Mouse (Mus musculus) hindbrain, embryonic 12.5 days (tissue): ENCODE measurements around the gene Agr3. TPM values are rescaled to one million over a fixed set of nuclear protein-coding genes. Genes with fewer than 3 reads are reported as not detected.

Experiments used
- ATAC-seq: fragments of 200-750 bp; cut with Nextera tagmentation; 2 replicates; pipeline ENCODE4 v1.8.0; 2017; ENCODE audit warnings: moderate TSS enrichment; ENCODE audit not compliant: low FRiP score
- H3K27ac ChIP-seq: fragments of 300-500 bp; sonication (generic); 2 replicates; pipeline ENCODE4 v1.5.1; 2016; ENCODE audit warnings: mild to moderate bottlenecking
- H3K27me3 ChIP-seq: fragments of 300-500 bp; sonication (generic); 2 replicates; pipeline ENCODE4 v1.6.1; 2016; ENCODE audit warnings: mild to moderate bottlenecking
- H3K36me3 ChIP-seq: fragments of 300-500 bp; sonication (generic); 2 replicates; pipeline ENCODE4 v1.6.1; 2016; ENCODE audit warnings: mild to moderate bottlenecking
- H3K4me1 ChIP-seq: fragments of 300-500 bp; sonication (generic); 2 replicates; pipeline ENCODE4 v1.6.1; 2016
- H3K4me2 ChIP-seq: fragments of 300-500 bp; sonication (generic); replicated peaks from 2 replicates; pipeline ENCODE4 v1.6.1; 2016; ENCODE audit warnings: mild to moderate bottlenecking
- H3K4me3 ChIP-seq: fragments of 300-500 bp; sonication (generic); 2 replicates; pipeline ENCODE4 v1.5.1; 2016; ENCODE audit warnings: mild to moderate bottlenecking
- H3K9ac ChIP-seq: fragments of 300-500 bp; sonication (generic); 2 replicates; pipeline ENCODE4 v1.6.1; 2016; ENCODE audit warnings: mild to moderate bottlenecking, moderate library complexity
- H3K9me3 ChIP-seq: fragments of 300-500 bp; sonication (generic); replicated peaks from 2 replicates; pipeline ENCODE4 v1.6.1; 2016; ENCODE audit warnings: mild to moderate bottlenecking
- WGBS: fragments of 180-500 bp; shearing (Covaris S2); methylation state at CpG from one replicate; pipeline ENCODE4 v1.1.7; 2016; 5-methylcytosine and 5-hydroxymethylcytosine counted together
- polyA plus RNA-seq: library from polyadenylated mRNA; unstranded; fragments of >200 nt; fragmentation: Nextera tagmentation; extraction: Ambion mirVana; gene quantifications from 2 replicates; pipeline ENCODE4 v1.2.1, GENCODE M21; 2016

The Agr3 gene
- polyA plus RNA-seq, 1 experiment from 2014 or later, result not detected

- H3K4me1 ChIP-seq, result no peaks in the 10 kb centered on the region
- H3K4me2 ChIP-seq, result no peak overlapping the region
- no peak for ATAC-seq
- no peaks in the 10 kb centered on the region for H3K9me3 ChIP-seq
- no peak overlapping the region for H3K4me3 ChIP-seq
- no peak overlapping the region for H3K9ac ChIP-seq
- H3K27me3 ChIP-seq, result no peaks in the 10 kb centered on the region
- H3K27ac ChIP-seq, result no peak overlapping the region
- no peaks in the 10 kb centered on the region for H3K36me3 ChIP-seq
Observed at GRCm38 (mm10) chr12:35932816-35933215, 7.4 kb downstream of the Agr3 start.

GRCm38 (mm10) chr12:35951757-35952156, 26.3 kb downstream of the Agr3 start:
- Histone ChIP-seq H3K27me3 (no peaks in the 10 kb centered on the region), H3K9me3 (no peaks in the 10 kb centered on the region), H3K4me3 (no peak overlapping the region), H3K9ac (no peak overlapping the region), H3K27ac (no peak overlapping the region), H3K36me3 (no peaks in the 10 kb centered on the region), H3K4me2 (no peak overlapping the region), H3K4me1 (no peaks in the 10 kb centered on the region)
- no peak for ATAC-seq
- WGBS, result 67% methylated on average over 1 of the region's 1 CpGs

GRCm38 (mm10) chr12:35957235-35957634, 31.8 kb downstream of the Agr3 start:
- no peaks in the 10 kb centered on the region for H3K36me3 ChIP-seq
- WGBS, result 91% methylated on average over 2 of the region's 2 CpGs
- no peak overlapping the region for H3K4me2 ChIP-seq
- no peak overlapping the region for H3K9ac ChIP-seq
- H3K27ac ChIP-seq, result no peak overlapping the region
- no peak for ATAC-seq
- H3K9me3 ChIP-seq, result no peaks in the 10 kb centered on the region
- H3K4me3 ChIP-seq, result no peak overlapping the region
- no peaks in the 10 kb centered on the region for H3K27me3 ChIP-seq
- no peaks in the 10 kb centered on the region for H3K4me1 ChIP-seq

DNA sequence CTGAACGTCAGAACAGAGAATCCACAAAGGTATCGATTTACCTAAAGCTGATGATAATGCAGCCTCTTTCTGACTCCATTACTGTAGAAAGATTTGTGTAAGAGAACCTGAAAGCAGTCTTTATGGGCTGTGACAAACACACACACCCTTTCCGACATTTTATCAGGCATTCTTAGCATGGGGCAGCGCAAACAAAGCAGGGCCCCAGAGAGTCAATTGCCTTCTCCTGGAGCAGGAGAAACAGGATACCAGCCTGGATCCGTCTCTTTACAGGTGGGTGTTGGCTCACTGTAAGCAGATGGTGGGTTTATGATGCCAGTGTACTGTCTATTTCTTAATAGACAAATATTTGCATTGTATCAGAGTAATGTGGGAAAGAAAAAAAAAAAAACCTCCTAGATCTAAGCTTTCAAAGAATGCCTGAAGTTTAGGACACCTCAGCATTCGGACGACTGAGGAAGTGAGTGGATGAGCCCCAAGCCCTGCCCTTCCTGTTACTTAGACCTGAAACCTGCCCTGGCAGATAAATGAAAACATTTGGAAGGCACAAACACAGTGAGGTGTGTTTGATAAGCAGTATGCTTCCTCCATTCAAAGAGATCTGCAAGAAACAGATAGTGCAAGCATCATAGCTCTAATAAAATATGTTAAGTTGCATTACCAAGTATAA, 40.8 kb downstream of the Agr3 start:
- Histone ChIP-seq H3K9me3 (no peaks in the 10 kb centered on the region), H3K4me1 (no peaks in the 10 kb centered on the region), H3K27ac (no peak overlapping the region), H3K9ac (no peak overlapping the region), H3K27me3 (no peaks in the 10 kb centered on the region), H3K4me3 (no peak overlapping the region), H3K36me3 (no peaks in the 10 kb centered on the region), H3K4me2 (no peak overlapping the region)
- ATAC-seq, result no peak
- 61% methylated on average over 7 of the region's 7 CpGs for WGBS

- ATAC-seq, result no peak
- H3K4me2 ChIP-seq, result no peak overlapping the region
Observed at GRCm38 (mm10) chr12:35966768-35967141, 41.3 kb downstream of the Agr3 start.

GRCm38 (mm10) chr12:35975898-35976297, 50.5 kb downstream of the Agr3 start:
- no peak for ATAC-seq
- no peak overlapping the region for H3K27ac ChIP-seq
- 0 out of 2 replicates have a peak, but pooled peaks cover 2% of the 10 kb centered on the region for H3K4me1 ChIP-seq
- 86% methylated on average over 3 of the region's 3 CpGs for WGBS
- no peak overlapping the region for H3K4me2 ChIP-seq
- no peaks in the 10 kb centered on the region for H3K9me3 ChIP-seq
- no peak overlapping the region for H3K9ac ChIP-seq
- no peaks in the 10 kb centered on the region for H3K36me3 ChIP-seq
- H3K27me3 ChIP-seq, result no peaks in the 10 kb centered on the region
- no peak overlapping the region for H3K4me3 ChIP-seq

More at GRCm38 (mm10) chr12:35966768-35967141, 41.3 kb downstream of the Agr3 start:
- Histone ChIP-seq H3K27me3 (no peaks in the 10 kb centered on the region), H3K9ac (no peak overlapping the region), H3K9me3 (no peaks in the 10 kb centered on the region), H3K36me3 (no peaks in the 10 kb centered on the region), H3K27ac (no peak overlapping the region), H3K4me3 (no peak overlapping the region), H3K4me1 (no peaks in the 10 kb centered on the region)
- 83% methylated on average over 7 of the region's 7 CpGs for WGBS

DNA sequence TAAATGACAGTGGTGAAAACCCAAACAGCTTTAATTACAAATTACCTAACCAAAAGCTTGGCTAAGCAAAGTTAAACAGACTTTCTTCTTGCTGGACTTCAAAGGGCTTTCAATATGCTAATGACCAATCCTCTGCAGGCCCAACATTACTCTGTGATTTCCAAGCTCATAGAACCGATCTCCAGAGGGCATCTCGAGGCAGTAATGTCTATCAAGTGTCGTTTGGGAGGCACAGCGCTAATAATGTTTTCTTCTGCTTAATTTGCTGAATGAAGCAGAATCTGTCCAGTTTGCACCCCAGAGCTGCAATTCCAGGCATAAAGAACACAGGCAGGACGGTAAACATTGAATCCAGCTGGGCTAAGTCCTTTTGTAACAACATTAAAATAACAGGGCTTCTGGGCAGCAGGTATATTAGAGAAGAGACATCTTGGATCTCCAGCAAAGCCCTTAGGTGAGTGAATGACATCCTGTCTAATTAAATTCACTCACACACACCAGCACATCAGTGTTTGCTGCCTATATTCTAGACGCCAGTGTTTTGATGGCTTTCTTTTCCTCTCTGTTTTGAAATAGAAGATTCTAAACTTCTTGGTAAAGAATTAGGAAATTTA, 52.3 kb downstream of the Agr3 start:
- H3K27ac ChIP-seq, result no peak overlapping the region; the same call in 1 of the 2 replicates
- no peaks in the 10 kb centered on the region for H3K27me3 ChIP-seq
- 41% methylated on average over 6 of the region's 6 CpGs for WGBS
- H3K9ac ChIP-seq, result no peak overlapping the region
- H3K4me1 ChIP-seq, result peaks cover 9% of the 10 kb centered on the region
- ATAC-seq, result no peak
- no peaks in the 10 kb centered on the region for H3K36me3 ChIP-seq
- H3K4me2 ChIP-seq, result no peak overlapping the region
- no peak overlapping the region for H3K4me3 ChIP-seq
- no peaks in the 10 kb centered on the region for H3K9me3 ChIP-seq

DNA sequence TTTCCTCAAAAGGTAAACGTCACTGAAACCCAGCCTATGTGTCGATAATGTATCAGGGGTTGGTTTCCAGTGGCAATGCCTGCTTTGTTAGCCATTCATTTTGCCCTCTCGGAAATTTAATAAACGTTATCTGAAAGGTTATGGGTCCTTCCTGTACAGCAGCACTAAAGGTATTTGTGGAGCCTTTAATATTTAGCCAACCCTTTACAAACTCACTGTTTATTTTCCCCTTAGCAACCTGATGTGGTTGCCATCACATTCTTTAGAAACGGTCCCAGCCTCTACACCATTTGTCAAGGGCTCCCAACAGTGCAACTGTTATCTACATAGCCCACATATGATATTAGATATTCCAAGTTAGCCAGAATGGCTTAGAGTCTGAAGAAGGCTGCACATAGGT, 54.2 kb downstream of the Agr3 start:
- ATAC-seq, result no peak
- Histone ChIP-seq H3K4me3 (no peak overlapping the region), H3K4me1 (peaks cover 9% of the 10 kb centered on the region), H3K27ac (no peak overlapping the region), H3K27me3 (no peaks in the 10 kb centered on the region), H3K9me3 (no peaks in the 10 kb centered on the region), H3K4me2 (no peak overlapping the region), H3K36me3 (no peaks in the 10 kb centered on the region), H3K9ac (no peak overlapping the region)
- 81% methylated on average over 5 of the region's 5 CpGs for WGBS

- Histone ChIP-seq H3K36me3 (no peaks in the 10 kb centered on the region), H3K4me1 (peaks cover 9% of the 10 kb centered on the region), H3K9ac (no peak overlapping the region), H3K4me2 (no peak overlapping the region), H3K9me3 (no peaks in the 10 kb centered on the region), H3K4me3 (no peak overlapping the region), H3K27me3 (no peaks in the 10 kb centered on the region), H3K27ac (no peak overlapping the region)
- peak; percentile 96 for ATAC-seq
- 51% methylated on average over 6 of the region's 6 CpGs for WGBS
Observed at GRCm38 (mm10) chr12:35981732-35982360, 56.4 kb downstream of the Agr3 start.

DNA sequence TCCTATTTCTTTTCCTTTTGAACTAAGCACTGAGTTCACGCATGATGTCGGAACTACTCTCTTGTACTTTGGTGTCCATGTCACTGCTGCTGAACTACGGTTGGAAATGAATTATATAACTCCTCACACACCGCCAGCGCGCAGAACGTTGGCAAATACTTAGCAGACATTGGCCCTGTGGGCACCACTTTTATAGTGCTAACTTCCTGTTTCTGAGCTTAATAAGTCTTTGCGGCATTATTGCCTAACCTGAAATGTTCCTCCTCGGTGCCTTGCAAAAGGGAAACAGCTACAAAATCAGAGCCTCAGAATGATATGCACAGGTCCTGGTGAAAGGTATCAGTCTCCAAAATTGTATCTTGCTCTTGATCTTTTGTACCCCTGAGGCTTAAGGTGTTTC, 58.1 kb downstream of the Agr3 start:
- no peak overlapping the region for H3K4me3 ChIP-seq
- H3K27me3 ChIP-seq, result no peaks in the 10 kb centered on the region
- no peak overlapping the region for H3K4me2 ChIP-seq
- ATAC-seq, result no peak
- no peak overlapping the region for H3K9ac ChIP-seq
- no peaks in the 10 kb centered on the region for H3K9me3 ChIP-seq
- WGBS, result 98% methylated on average over 9 of the region's 9 CpGs
- peaks cover 7% of the 10 kb centered on the region for H3K4me1 ChIP-seq
- H3K36me3 ChIP-seq, result no peaks in the 10 kb centered on the region
- H3K27ac ChIP-seq, result no peak overlapping the region

DNA sequence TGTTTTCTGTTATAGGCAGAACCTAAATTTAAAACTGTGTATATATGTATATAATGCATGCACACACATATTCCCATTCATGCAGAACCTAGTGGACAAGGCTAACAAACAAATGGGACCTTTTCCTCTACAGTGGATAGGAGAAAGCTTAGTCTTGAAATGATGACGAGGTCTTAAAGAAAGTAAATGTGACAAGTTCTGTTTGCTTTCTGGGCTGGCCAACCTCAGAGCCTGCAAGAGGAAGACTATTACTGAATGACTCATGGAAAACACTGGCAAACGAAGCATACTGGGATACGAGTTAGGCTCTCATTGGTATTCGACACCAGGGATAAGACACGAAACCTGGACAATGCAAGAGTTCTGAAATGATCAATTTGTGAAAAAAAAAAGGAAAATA, 59.3 kb downstream of the Agr3 start:
- no peak overlapping the region for H3K27ac ChIP-seq
- no peaks in the 10 kb centered on the region for H3K36me3 ChIP-seq
- no peaks in the 10 kb centered on the region for H3K27me3 ChIP-seq
- ATAC-seq, result no peak
- H3K4me1 ChIP-seq, result peaks cover 7% of the 10 kb centered on the region
- H3K9me3 ChIP-seq, result no peaks in the 10 kb centered on the region
- 88% methylated on average over 5 of the region's 5 CpGs for WGBS
- no peak overlapping the region for H3K4me2 ChIP-seq
- no peak overlapping the region for H3K9ac ChIP-seq
- H3K4me3 ChIP-seq, result no peak overlapping the region

DNA sequence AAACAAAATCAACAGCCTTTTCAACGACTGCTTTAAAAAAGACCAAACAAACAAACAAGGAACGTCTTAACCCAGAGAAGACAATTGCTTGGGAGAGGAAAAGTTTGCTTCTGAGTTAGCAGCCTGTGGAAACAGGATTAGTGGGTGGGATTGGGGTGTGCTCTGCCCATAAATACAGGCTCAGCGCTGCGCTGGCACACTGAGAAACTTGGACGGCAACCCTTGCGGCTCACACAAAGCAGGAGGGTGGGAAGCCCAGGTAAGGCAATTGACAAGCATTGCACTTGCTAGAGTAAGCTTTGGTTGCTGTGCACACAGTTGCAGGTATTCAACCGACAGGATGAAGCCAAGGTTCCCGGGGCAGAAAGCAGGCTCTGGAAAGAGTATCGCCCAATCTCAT, 67.3 kb downstream of the Agr3 start, which contains the start of gene Agr2:
TSS of gene Agr2 (plus strand) at position 197 of the 400 bp plus-strand sequence.
- Histone ChIP-seq H3K9me3 (no peaks in the 10 kb centered on the region), H3K4me3 (no peak within 1 kb of the TSS), H3K9ac (no peak within 1 kb of the TSS), H3K27ac (no peak within 1 kb of the TSS), H3K4me1 (peaks cover 13% of the 10 kb centered on the region; the same call in 1 of the 2 replicates), H3K4me2 (no peak within 1 kb of the TSS), H3K27me3 (no peaks in the 10 kb centered on the region), H3K36me3 (no peaks in the 10 kb centered on the region)
- WGBS, result 77% methylated on average over 9 of the region's 9 CpGs
- ATAC-seq, result no peak

DNA sequence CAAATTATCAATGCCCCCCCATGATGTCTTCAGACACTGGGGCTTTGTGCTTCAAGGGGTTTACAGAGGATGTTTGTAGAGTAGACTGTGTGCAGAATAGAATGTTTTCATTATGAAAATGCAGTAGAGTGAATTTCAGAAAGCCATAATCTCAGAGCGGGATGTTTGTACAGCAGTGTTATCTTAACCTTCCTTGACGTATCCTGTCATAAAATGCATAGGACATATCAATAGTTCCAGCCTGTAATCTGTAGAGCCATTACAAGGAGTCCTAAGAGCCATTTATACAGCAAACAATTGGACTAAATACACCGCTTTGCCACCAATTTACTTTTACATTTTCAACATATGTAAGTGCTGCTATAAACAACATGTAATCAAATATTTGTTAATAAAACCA, 68.2 kb downstream of the Agr3 start:
- WGBS, result 79% methylated on average over 3 of the region's 3 CpGs
- Histone ChIP-seq H3K27ac (no peak overlapping the region), H3K4me1 (peaks cover 13% of the 10 kb centered on the region; the same call in 1 of the 2 replicates), H3K27me3 (no peaks in the 10 kb centered on the region), H3K9me3 (no peaks in the 10 kb centered on the region), H3K4me3 (no peak overlapping the region), H3K36me3 (no peaks in the 10 kb centered on the region), H3K9ac (no peak overlapping the region), H3K4me2 (no peak overlapping the region)
- no peak for ATAC-seq
